Mouse (Mus musculus): ENCODE results near the gene Mettl24.

- TF ChIP-seq CTCF (IDR thresholded peaks at IDR 0.05; ENCODE audit: control insufficient read depth, insufficient read depth, low read length) (no peak), POLR2A (IDR thresholded peaks at IDR 0.05; ENCODE audit: borderline replicate concordance, control insufficient read depth, low read depth, low read length) (no peak)
Observed at GRCm38 (mm10) chr10:40668640-40669039, 14.4 kb upstream of the Mettl24 start.
